Mouse (Mus musculus): ENCODE data around the gene 4931422A03Rik. TPM values are rescaled to one million over a fixed set of nuclear protein-coding genes. Genes with fewer than 3 reads are reported as not detected.
"Not testable (repeated sequence)": the region's sequence is repeated elsewhere in the genome, so short reads cannot be mapped to it uniquely, and the experiment has no call there.

Gene 4931422A03Rik
- not detected in 2 replicates for polyA plus RNA-seq (2011; ENCODE audit: insufficient read depth, insufficient read length, low read depth, missing spikeins)

- Histone ChIP-seq H3K9ac (ENCODE audit: low read depth, poor library complexity, severe bottlenecking) (peak within 1 kb of the TSS; percentile 73), H3K4me1 (ENCODE audit: control insufficient read depth, insufficient read depth, low read length) (no peaks in the 10 kb centered on the region), H3K27ac (ENCODE audit: insufficient read depth, low read length) (no peak within 1 kb of the TSS), H3K36me3 (ENCODE audit: control insufficient read depth, insufficient read depth, low read length, poor library complexity, severe bottlenecking) (no peaks in the 10 kb centered on the region), H3K4me3 (ENCODE audit: low read depth, low read length) (peak within 1 kb of the TSS; percentile 91), H3K9me3 (replicated peaks; ENCODE audit: control insufficient read depth, insufficient read depth, low read length, poor library complexity, severe bottlenecking) (no peaks in the 10 kb centered on the region), H3K27me3 (ENCODE audit: control insufficient read depth, insufficient read depth, low read length, poor library complexity, severe bottlenecking) (no peaks in the 10 kb centered on the region)
- no peak for TF ChIP-seq POLR2A (IDR thresholded peaks at IDR 0.05; ENCODE audit: insufficient read depth, low read length)
- TF ChIP-seq CTCF (IDR thresholded peaks at IDR 0.05; ENCODE audit: low read depth, low read length): no peak
- no peak for TF ChIP-seq EP300 (IDR thresholded peaks at IDR 0.05; ENCODE audit: insufficient read depth, low read depth, low read length)
Measured at GRCm38 (mm10) chr2:104028139-104028723, at the start of gene 4931422A03Rik. 4931422A03Rik (minus strand) TSS chr2:104028361.

- Histone ChIP-seq H3K4me1 (ENCODE audit: control insufficient read depth, insufficient read depth, low read length) (no peaks in the 10 kb centered on the region), H3K27ac (ENCODE audit: insufficient read depth, low read length) (peak within 1 kb of the TSS; percentile 85), H3K27me3 (ENCODE audit: control insufficient read depth, insufficient read depth, low read length, poor library complexity, severe bottlenecking) (no peaks in the 10 kb centered on the region), H3K9ac (ENCODE audit: low read depth, poor library complexity, severe bottlenecking) (peak within 1 kb of the TSS; percentile 55), H3K4me3 (ENCODE audit: low read depth, low read length) (peak within 1 kb of the TSS; percentile 78), H3K9me3 (replicated peaks; ENCODE audit: control insufficient read depth, insufficient read depth, low read length, poor library complexity, severe bottlenecking) (no peaks in the 10 kb centered on the region), H3K36me3 (ENCODE audit: control insufficient read depth, insufficient read depth, low read length, poor library complexity, severe bottlenecking) (no peaks in the 10 kb centered on the region)
- TF ChIP-seq EP300 (IDR thresholded peaks at IDR 0.05; ENCODE audit: insufficient read depth, low read depth, low read length) (no peak), POLR2A (IDR thresholded peaks at IDR 0.05; ENCODE audit: insufficient read depth, low read length) (peak; percentile 27)
Measured at GRCm38 (mm10) chr2:104069704-104070185, 41.6 kb upstream of the 4931422A03Rik start, which contains the start of gene Cd59b. Cd59b (plus strand) TSS chr2:104069849.

GRCm38 (mm10) chr2:104068450-104068849 is 40.3 kb upstream of the 4931422A03Rik start, which contains the start of gene Gm10799:
Gm10799 (minus strand) TSS chr2:104068550.
- not testable (repeated sequence) for H3K4me1 ChIP-seq (ENCODE audit: control insufficient read depth, insufficient read depth, low read length); H3K27me3 ChIP-seq (ENCODE audit: control insufficient read depth, insufficient read depth, low read length, poor library complexity, severe bottlenecking); H3K9ac ChIP-seq (ENCODE audit: low read depth, poor library complexity, severe bottlenecking); H3K4me3 ChIP-seq (ENCODE audit: low read depth, low read length); H3K9me3 ChIP-seq (replicated peaks; ENCODE audit: control insufficient read depth, insufficient read depth, low read length, poor library complexity, severe bottlenecking); H3K27ac ChIP-seq (ENCODE audit: insufficient read depth, low read length); H3K36me3 ChIP-seq (ENCODE audit: control insufficient read depth, insufficient read depth, low read length, poor library complexity, severe bottlenecking)

- not testable (repeated sequence) for H3K9me3 ChIP-seq (replicated peaks; ENCODE audit: control insufficient read depth, insufficient read depth, low read length, poor library complexity, severe bottlenecking); H3K4me1 ChIP-seq (ENCODE audit: control insufficient read depth, insufficient read depth, low read length); H3K27me3 ChIP-seq (ENCODE audit: control insufficient read depth, insufficient read depth, low read length, poor library complexity, severe bottlenecking); H3K9ac ChIP-seq (ENCODE audit: low read depth, poor library complexity, severe bottlenecking); H3K4me3 ChIP-seq (ENCODE audit: low read depth, low read length); H3K36me3 ChIP-seq (ENCODE audit: control insufficient read depth, insufficient read depth, low read length, poor library complexity, severe bottlenecking); H3K27ac ChIP-seq (ENCODE audit: insufficient read depth, low read length)
Measured at GRCm38 (mm10) chr2:104065526-104065925, 37.4 kb upstream of the 4931422A03Rik start, which contains the start of gene Gm10912. Gm10912 (plus strand) TSS chr2:104065826.

GRCm38 (mm10) chr2:104064152-104064551 is 36.0 kb upstream of the 4931422A03Rik start:
- Histone ChIP-seq H3K27me3 (ENCODE audit: control insufficient read depth, insufficient read depth, low read length, poor library complexity, severe bottlenecking) (no peaks in the 10 kb centered on the region), H3K9me3 (replicated peaks; ENCODE audit: control insufficient read depth, insufficient read depth, low read length, poor library complexity, severe bottlenecking) (no peaks in the 10 kb centered on the region), H3K4me1 (ENCODE audit: control insufficient read depth, insufficient read depth, low read length) (no peaks in the 10 kb centered on the region), H3K4me3 (ENCODE audit: low read depth, low read length) (no peak overlapping the region), H3K27ac (ENCODE audit: insufficient read depth, low read length) (no peak overlapping the region), H3K9ac (ENCODE audit: low read depth, poor library complexity, severe bottlenecking) (no peak overlapping the region), H3K36me3 (ENCODE audit: control insufficient read depth, insufficient read depth, low read length, poor library complexity, severe bottlenecking) (no peaks in the 10 kb centered on the region)
- no peak for TF ChIP-seq EP300 (IDR thresholded peaks at IDR 0.05; ENCODE audit: insufficient read depth, low read depth, low read length)
- TF ChIP-seq POLR2A (IDR thresholded peaks at IDR 0.05; ENCODE audit: insufficient read depth, low read length): no peak
- TF ChIP-seq CTCF (IDR thresholded peaks at IDR 0.05; ENCODE audit: low read depth, low read length): no peak

- Histone ChIP-seq H3K4me3 (ENCODE audit: low read depth, low read length) (no peak overlapping the region), H3K27ac (ENCODE audit: insufficient read depth, low read length) (no peak overlapping the region), H3K36me3 (ENCODE audit: control insufficient read depth, insufficient read depth, low read length, poor library complexity, severe bottlenecking) (no peaks in the 10 kb centered on the region), H3K9ac (ENCODE audit: low read depth, poor library complexity, severe bottlenecking) (no peak overlapping the region), H3K4me1 (ENCODE audit: control insufficient read depth, insufficient read depth, low read length) (no peaks in the 10 kb centered on the region), H3K9me3 (replicated peaks; ENCODE audit: control insufficient read depth, insufficient read depth, low read length, poor library complexity, severe bottlenecking) (no peaks in the 10 kb centered on the region), H3K27me3 (ENCODE audit: control insufficient read depth, insufficient read depth, low read length, poor library complexity, severe bottlenecking) (no peaks in the 10 kb centered on the region)
- no peak for TF ChIP-seq CTCF (IDR thresholded peaks at IDR 0.05; ENCODE audit: low read depth, low read length)
- TF ChIP-seq POLR2A (IDR thresholded peaks at IDR 0.05; ENCODE audit: insufficient read depth, low read length): no peak
- no peak for TF ChIP-seq EP300 (IDR thresholded peaks at IDR 0.05; ENCODE audit: insufficient read depth, low read depth, low read length)
Measured at GRCm38 (mm10) chr2:104062665-104063064, 34.5 kb upstream of the 4931422A03Rik start.
